Mouse (Mus musculus) midbrain, embryonic 14.5 days (tissue): Measurements from ENCODE around the gene Myh6. TPM values are rescaled to one million over a fixed set of nuclear protein-coding genes. Genes with fewer than 3 reads are reported as not detected.

Experiments used
- ATAC-seq: fragments of 200-750 bp; cut with Nextera tagmentation; 2 replicates; pipeline ENCODE4 v1.8.0; 2017; ENCODE audit warnings: moderate number of reproducible peaks, moderate library complexity; ENCODE audit not compliant: low FRiP score, low TSS enrichment
- DNase-seq: peaks from one replicate; pipeline ENCODE4 v3.0.0-alpha.2; 2015
- H3K27ac ChIP-seq: fragments of 300-500 bp; sonication (generic); replicated peaks from 2 replicates; pipeline ENCODE4 v1.5.1; 2014; ENCODE audit warnings: mild to moderate bottlenecking, low read depth, low read length, moderate library complexity
- H3K27me3 ChIP-seq: fragments of 300-500 bp; sonication (generic); 2 replicates; pipeline ENCODE4 v1.6.1; 2014; ENCODE audit warnings: low read length, control low read depth, mixed read lengths; ENCODE audit not compliant: control insufficient read depth, insufficient read depth
- H3K36me3 ChIP-seq: fragments of 300-500 bp; sonication (generic); 2 replicates; pipeline ENCODE4 v1.6.1; 2014; ENCODE audit warnings: low read length, control low read depth; ENCODE audit not compliant: control insufficient read depth, insufficient read depth
- H3K4me1 ChIP-seq: fragments of 300-500 bp; sonication (generic); 2 replicates; pipeline ENCODE4 v1.6.1; 2014; ENCODE audit warnings: mild to moderate bottlenecking, antibody characterized with exemption, low read length, control low read depth; ENCODE audit not compliant: control insufficient read depth, insufficient read depth
- H3K4me2 ChIP-seq: fragments of 300-500 bp; sonication (generic); 2 replicates; pipeline ENCODE4 v1.6.1; 2014; ENCODE audit warnings: mild to moderate bottlenecking, low read length, moderate library complexity
- H3K4me3 ChIP-seq: fragments of 300-500 bp; sonication (generic); replicated peaks from 2 replicates; pipeline ENCODE4 v1.5.1; 2014; ENCODE audit warnings: low read depth, low read length
- H3K9ac ChIP-seq: fragments of 300-500 bp; sonication (generic); replicated peaks from 2 replicates; pipeline ENCODE4 v1.6.1; 2014; ENCODE audit warnings: mild to moderate bottlenecking, low read length, moderate library complexity
- H3K9me3 ChIP-seq: fragments of 300-500 bp; sonication (generic); 2 replicates; pipeline ENCODE4 v1.6.1; 2016; ENCODE audit warnings: low read length, control low read depth, mixed read lengths; ENCODE audit not compliant: control insufficient read depth
- WGBS: fragments of 180-500 bp; shearing (Covaris S2); extraction: QIAGEN DNeasy Blood & Tissue Kit; methylation state at CpG from one replicate; pipeline ENCODE4 v1.1.7; 2014; 5-methylcytosine and 5-hydroxymethylcytosine counted together
- polyA plus RNA-seq: library from polyadenylated mRNA; unstranded; fragments of >200 nt; fragmentation: Nextera tagmentation; extraction: Ambion mirVana; gene quantifications from 2 replicates; pipeline ENCODE4 v1.2.1, GENCODE M21; 2014

Myh6 gene
- polyA plus RNA-seq, 1 experiment from 2014 or later: 1.7 TPM

DNA sequence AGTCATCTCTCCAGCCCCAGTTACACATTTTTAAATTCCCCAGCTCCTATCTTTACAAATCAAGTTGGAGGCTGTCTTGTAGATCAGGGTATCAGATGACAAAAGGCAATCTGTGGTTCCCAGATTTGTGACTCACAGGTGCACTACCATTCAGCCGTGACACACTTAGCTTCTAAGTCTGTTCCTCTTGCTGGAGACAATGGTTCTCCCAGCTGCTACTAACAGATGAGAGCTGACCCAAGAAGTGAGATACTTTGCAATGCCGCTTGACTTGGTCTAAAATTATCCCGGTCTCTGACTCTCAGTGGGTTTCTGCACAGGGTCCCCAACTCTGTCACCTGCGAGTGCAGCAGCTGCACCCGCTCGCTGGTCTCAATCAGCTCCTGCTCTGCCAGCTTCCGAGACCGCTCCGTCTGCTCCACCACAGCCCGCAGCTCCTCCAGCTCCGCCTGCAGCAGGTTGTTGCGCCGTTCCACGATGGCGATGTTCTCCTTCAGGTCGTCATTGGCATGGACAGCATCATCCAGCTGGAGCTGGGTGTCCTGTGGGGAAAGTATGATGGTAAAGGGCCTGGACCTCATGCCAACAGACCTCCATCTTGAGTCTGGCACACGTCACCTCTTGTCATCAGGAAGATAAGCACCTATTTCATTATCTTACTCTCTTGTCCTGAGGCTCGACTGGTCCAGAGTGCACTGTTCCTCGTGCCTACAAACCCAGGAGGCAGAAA lies 20.6 kb downstream of the Myh6 start:
- ATAC-seq (no peak), DNase-seq (no peak)
- Histone ChIP-seq H3K9ac (no peak overlapping the region), H3K9me3 (no peaks in the 10 kb centered on the region), H3K27me3 (no peaks in the 10 kb centered on the region), H3K4me1 (no peaks in the 10 kb centered on the region), H3K27ac (no peak overlapping the region), H3K36me3 (no peaks in the 10 kb centered on the region), H3K4me2 (no peak overlapping the region), H3K4me3 (no peak overlapping the region)
- WGBS: 83% methylated on average over 19 of the region's 19 CpGs

DNA sequence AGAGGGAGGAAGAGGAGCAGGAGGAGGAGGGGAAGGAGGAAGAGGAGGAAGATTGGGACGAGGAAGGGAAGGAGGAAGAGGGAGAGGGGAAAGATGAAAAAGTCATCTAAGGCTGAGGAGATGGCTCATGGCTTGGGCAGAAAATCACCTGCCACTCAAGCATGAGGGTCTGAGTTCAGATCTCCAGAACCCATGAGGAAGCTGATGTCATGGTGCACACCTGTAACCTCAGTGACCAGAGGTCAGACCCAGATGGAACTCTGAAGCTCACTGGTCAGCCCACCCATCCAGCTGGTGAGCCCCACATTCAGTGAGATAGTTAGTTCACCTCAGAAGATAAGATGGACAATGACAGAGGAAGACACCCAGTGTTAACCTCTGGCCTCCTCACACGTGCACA lies 21.8 kb downstream of the Myh6 start:
- WGBS: 71% methylated on average over 2 of the region's 2 CpGs
- no peaks in the 10 kb centered on the region for H3K9me3 ChIP-seq

DNA sequence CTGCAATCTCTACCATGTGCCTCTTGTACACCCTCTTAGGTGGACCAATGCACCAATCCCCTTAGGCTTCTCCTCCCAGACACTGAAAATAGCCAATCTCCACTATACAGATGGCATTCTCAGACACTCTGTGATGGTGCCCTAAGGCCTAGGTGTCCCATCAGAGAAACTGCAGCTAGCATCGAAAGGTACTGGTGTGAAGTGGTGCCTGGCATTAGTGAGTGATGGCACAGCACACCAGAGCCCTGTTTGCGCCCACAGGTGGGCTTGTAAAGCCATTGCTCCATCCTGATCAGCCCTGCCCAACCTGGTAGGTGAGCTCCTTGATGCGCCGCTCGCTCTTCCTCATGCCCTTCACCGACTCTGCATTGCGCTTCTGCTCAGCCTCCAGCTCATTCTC lies 22.8 kb downstream of the Myh6 start:
- no peak for DNase-seq
- no peak overlapping the region for H3K27ac ChIP-seq
- ATAC-seq: no peak

More for the DNA sequence above, 21.8 kb downstream of the Myh6 start:
- Histone ChIP-seq H3K27me3 (no peaks in the 10 kb centered on the region), H3K4me3 (no peak overlapping the region), H3K9ac (no peak overlapping the region), H3K4me1 (no peaks in the 10 kb centered on the region), H3K4me2 (no peak overlapping the region), H3K27ac (no peak overlapping the region), H3K36me3 (no peaks in the 10 kb centered on the region)
- ATAC-seq (no peak), DNase-seq (no peak)

DNA sequence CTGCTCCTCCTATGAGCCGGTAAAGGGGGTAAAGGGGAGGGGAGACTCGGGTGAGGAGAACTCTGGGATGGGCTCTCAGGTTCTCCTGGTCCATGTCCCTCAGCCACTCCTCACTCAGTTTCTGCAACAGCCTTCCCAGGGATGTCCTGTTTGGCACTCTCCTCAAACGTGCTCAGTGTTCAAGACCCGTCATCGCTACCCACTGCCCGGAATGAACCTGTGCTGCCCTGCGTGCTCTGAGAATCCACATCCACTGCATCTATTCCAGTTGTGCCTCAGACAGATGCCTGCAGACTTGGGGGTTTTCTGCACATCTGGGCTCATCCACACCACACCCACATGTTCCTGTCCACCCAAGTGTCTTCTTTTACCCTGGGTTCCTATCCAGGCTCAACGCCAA lies 24.2 kb downstream of the Myh6 start:
- Histone ChIP-seq H3K4me2 (no peak overlapping the region), H3K9ac (no peak overlapping the region), H3K36me3 (no peaks in the 10 kb centered on the region), H3K27ac (no peak overlapping the region), H3K9me3 (no peaks in the 10 kb centered on the region), H3K4me3 (no peak overlapping the region), H3K4me1 (no peaks in the 10 kb centered on the region), H3K27me3 (no peaks in the 10 kb centered on the region)
- DNase-seq (no peak), ATAC-seq (no peak)
- 94% methylated on average over 8 of the region's 8 CpGs for WGBS

More for the DNA sequence above, 22.8 kb downstream of the Myh6 start:
- no peaks in the 10 kb centered on the region for H3K27me3 ChIP-seq
- no peaks in the 10 kb centered on the region for H3K4me1 ChIP-seq
- no peaks in the 10 kb centered on the region for H3K36me3 ChIP-seq
- H3K9me3 ChIP-seq: no peaks in the 10 kb centered on the region
- no peak overlapping the region for H3K9ac ChIP-seq
- H3K4me2 ChIP-seq: no peak overlapping the region
- H3K4me3 ChIP-seq: no peak overlapping the region
- WGBS: 95% methylated on average over 7 of the region's 7 CpGs

DNA sequence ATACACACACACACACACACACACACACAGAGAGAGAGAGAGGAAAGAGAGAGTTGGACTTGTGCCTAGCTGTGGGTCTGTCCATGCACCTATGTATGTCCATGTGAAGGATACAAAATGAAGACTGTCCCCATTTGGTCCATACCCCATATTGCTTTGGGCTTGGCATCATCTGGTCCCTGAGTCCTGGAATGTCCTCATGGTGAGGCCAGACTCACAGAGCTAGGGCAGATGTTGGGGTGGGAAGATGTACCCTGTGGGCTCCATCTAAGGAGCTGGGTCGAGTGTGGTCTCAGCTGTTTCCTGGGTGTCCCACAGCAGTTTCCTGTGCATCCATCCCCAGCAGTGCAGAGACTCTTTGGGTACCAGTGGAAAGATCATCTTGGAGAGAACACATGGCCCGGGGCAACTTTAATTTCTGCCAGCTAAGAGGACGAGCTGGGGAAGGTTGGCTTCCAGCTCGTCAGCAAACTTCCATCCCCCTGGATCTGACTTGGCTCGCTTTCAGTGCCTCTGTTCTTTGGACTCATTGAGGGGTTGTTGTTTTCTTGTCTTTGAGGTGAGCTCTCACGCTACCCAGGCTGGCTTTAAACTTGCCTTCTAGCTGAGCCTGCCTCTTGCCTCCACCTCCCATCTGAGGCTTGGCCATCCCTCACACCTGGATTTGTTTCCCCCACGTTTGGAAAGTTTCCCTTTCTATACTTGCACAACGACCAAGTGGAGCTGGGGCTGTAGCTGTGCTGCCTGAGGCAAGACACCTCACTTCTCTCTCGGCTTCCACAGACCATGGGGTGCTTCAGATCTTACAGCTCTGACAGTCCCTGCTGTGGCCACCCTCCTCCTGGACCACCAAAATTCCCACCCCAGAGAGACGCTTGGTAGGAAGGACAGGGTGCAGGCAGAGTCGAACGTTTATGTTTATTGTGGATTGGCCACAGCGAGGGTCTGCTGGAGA lies 25.4 kb downstream of the Myh6 start:
- no peaks in the 10 kb centered on the region for H3K9me3 ChIP-seq
- ATAC-seq: no peak

DNA sequence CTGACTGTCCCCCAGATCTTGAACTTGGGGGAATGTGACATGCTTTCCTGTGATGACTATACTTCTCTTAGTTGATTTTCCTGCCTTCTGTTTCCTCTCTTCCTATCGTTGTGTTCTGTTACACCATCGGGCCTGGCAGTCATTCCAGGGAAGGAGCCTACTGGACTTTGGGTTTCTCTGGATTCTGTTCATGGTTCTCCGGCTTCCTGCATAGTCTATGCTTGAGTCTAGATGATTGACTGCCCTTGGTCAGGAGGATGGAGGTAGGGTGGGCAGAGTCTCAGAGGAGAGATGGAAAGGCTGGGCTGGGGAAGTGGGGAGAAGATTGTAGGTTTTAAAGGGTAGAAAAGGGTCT lies 26.6 kb downstream of the Myh6 start:
- H3K9ac ChIP-seq: no peak overlapping the region
- peaks cover 6% of the 10 kb centered on the region; the same call in 1 of the 2 replicates for H3K4me1 ChIP-seq
- no peaks in the 10 kb centered on the region for H3K27me3 ChIP-seq
- H3K36me3 ChIP-seq: no peaks in the 10 kb centered on the region
- H3K27ac ChIP-seq: no peak overlapping the region
- no peak for DNase-seq
- WGBS: 86% methylated on average over 3 of the region's 3 CpGs
- H3K4me2 ChIP-seq: no peak overlapping the region
- no peaks in the 10 kb centered on the region for H3K9me3 ChIP-seq
- H3K4me3 ChIP-seq: no peak overlapping the region
- no peak for ATAC-seq

More for the DNA sequence above, 25.4 kb downstream of the Myh6 start:
- no peak overlapping the region for H3K4me2 ChIP-seq
- no peak overlapping the region for H3K9ac ChIP-seq
- H3K36me3 ChIP-seq: no peaks in the 10 kb centered on the region
- H3K27ac ChIP-seq: no peak overlapping the region
- peaks cover 2% of the 10 kb centered on the region; the same call in 1 of the 2 replicates for H3K4me1 ChIP-seq
- no peak for DNase-seq
- WGBS: 74% methylated on average over 13 of the region's 13 CpGs
- H3K27me3 ChIP-seq: no peaks in the 10 kb centered on the region
- no peak overlapping the region for H3K4me3 ChIP-seq

DNA sequence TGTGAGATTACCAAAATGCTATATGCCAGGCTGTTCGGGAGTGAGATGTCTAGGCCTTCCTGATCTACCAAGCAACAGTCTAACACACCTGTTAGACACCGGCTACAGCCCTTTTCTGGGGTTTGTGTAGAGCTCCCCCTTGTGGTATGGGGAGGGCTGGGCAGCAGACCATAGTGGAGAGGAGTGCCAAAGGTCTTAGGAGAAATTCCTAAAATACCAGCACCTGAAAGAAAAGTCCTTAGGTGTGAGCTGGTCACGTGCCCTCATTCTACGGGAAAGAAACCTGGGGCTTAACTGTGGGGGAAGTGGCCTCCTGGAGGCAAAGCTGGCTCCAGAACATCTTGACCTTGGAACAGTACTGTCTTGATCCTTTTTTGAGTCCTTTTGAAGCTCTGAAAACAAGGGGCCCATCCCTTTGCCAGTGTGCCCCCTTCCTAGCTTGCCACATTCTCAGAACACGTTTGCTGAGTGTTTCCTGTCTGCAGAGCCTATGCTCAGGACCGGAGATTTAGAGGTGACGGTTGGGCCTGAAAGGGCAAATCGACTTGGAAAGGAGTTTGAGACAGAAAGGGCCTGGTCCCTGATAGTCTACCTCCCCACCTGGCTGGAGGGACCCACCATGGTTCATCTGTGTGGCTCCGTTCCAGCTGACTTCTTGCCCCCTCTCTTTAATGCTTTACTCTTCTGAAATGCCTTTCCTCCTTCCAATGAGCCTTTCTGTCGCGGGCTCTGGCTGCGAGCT lies 27.1 kb downstream of the Myh6 start:
- Histone ChIP-seq H3K4me2 (no peak overlapping the region), H3K27me3 (no peaks in the 10 kb centered on the region), H3K27ac (no peak overlapping the region), H3K36me3 (no peaks in the 10 kb centered on the region), H3K4me3 (no peak overlapping the region), H3K9ac (no peak overlapping the region), H3K4me1 (peaks cover 6% of the 10 kb centered on the region; the same call in 1 of the 2 replicates), H3K9me3 (no peaks in the 10 kb centered on the region)
- DNase-seq (peak; percentile 69), ATAC-seq (no peak)
- WGBS: 54% methylated on average over 12 of the region's 12 CpGs

GRCm38 (mm10) chr14:54938431-54939219 lies 28.1 kb downstream of the Myh6 start:
- Histone ChIP-seq H3K4me3 (no peak overlapping the region), H3K4me2 (no peak overlapping the region), H3K9ac (no peak overlapping the region), H3K9me3 (no peaks in the 10 kb centered on the region), H3K27ac (no peak overlapping the region), H3K36me3 (no peaks in the 10 kb centered on the region), H3K27me3 (no peaks in the 10 kb centered on the region), H3K4me1 (peaks cover 6% of the 10 kb centered on the region; the same call in 1 of the 2 replicates)
- DNase-seq (no peak), ATAC-seq (no peak)
- WGBS: 83% methylated on average over 15 of the region's 15 CpGs
